Mouse (Mus musculus) embryonic facial prominence, embryonic 13.5 days (tissue): ENCODE data around the gene Rai1. TPM values are rescaled to one million over a fixed set of nuclear protein-coding genes. Genes with fewer than 3 reads are reported as not detected.
A peak's percentile ranks its signal among the peaks of the same experiment; 100 is the strongest.

Experiments used
- ATAC-seq: fragments of 200-750 bp; cut with Nextera tagmentation; 2 replicates; pipeline ENCODE4 v1.8.0; 2017; ENCODE audit warnings: low read depth; ENCODE audit not compliant: insufficient number of reproducible peaks, insufficient read depth, low FRiP score, low TSS enrichment
- H3K27ac ChIP-seq: fragments of 300-500 bp; sonication (generic); 2 replicates; pipeline ENCODE4 v1.5.1; 2015; ENCODE audit warnings: moderate library complexity, mild to moderate bottlenecking, inconsistent platforms
- H3K27me3 ChIP-seq: fragments of 300-500 bp; sonication (generic); 2 replicates; pipeline ENCODE4 v1.6.1; 2015; ENCODE audit warnings: mild to moderate bottlenecking, inconsistent platforms
- H3K36me3 ChIP-seq: fragments of 300-500 bp; sonication (generic); 2 replicates; pipeline ENCODE4 v1.6.1; 2015; ENCODE audit warnings: mild to moderate bottlenecking, inconsistent platforms
- H3K4me1 ChIP-seq: fragments of 300-500 bp; sonication (generic); 2 replicates; pipeline ENCODE4 v1.6.1; 2015; ENCODE audit warnings: inconsistent platforms
- H3K4me2 ChIP-seq: fragments of 300-500 bp; sonication (generic); 2 replicates; pipeline ENCODE4 v1.6.1; 2015; ENCODE audit warnings: moderate library complexity, mild to moderate bottlenecking, inconsistent platforms
- H3K4me3 ChIP-seq: fragments of 300-500 bp; sonication (generic); 2 replicates; pipeline ENCODE4 v1.5.1; 2015; ENCODE audit warnings: mild to moderate bottlenecking, inconsistent platforms
- H3K9ac ChIP-seq: fragments of 300-500 bp; sonication (generic); 2 replicates; pipeline ENCODE4 v1.6.1; 2015; ENCODE audit warnings: mild to moderate bottlenecking, inconsistent platforms
- H3K9me3 ChIP-seq: fragments of 300-500 bp; sonication (generic); 2 replicates; pipeline ENCODE4 v1.6.1; 2016; ENCODE audit warnings: inconsistent platforms
- WGBS: fragments of 180-500 bp; shearing (Covaris S2); methylation state at CpG from one replicate; pipeline ENCODE4 v1.1.7; 2015; ENCODE audit warnings: mixed read lengths; 5-methylcytosine and 5-hydroxymethylcytosine counted together
- polyA plus RNA-seq: library from polyadenylated mRNA; unstranded; fragments of >200 nt; fragmentation: Nextera tagmentation; extraction: Ambion mirVana; gene quantifications from 2 replicates; pipeline ENCODE4 v1.2.1, GENCODE M21; 2015

Gene Rai1
- polyA plus RNA-seq, 1 experiment from 2014 or later = 27.9 TPM

GRCm38 (mm10) chr11:60113624-60114023 lies 8.8 kb downstream of the Rai1 start:
- WGBS = 8% methylated on average over 4 of the region's 4 CpGs
- no peak for ATAC-seq
- H3K4me1 ChIP-seq = peaks cover 77% of the 10 kb centered on the region

GRCm38 (mm10) chr11:60114296-60115023 lies 9.6 kb downstream of the Rai1 start:
- H3K27ac ChIP-seq = peak overlapping the region; percentile 97
- ATAC-seq = peak; percentile 44; the same call in 1 of the 2 replicates
- WGBS = 3% methylated on average over 21 of the region's 21 CpGs
- H3K4me2 ChIP-seq = peak overlapping the region; percentile 84
- no peaks in the 10 kb centered on the region for H3K36me3 ChIP-seq
- H3K9me3 ChIP-seq = no peaks in the 10 kb centered on the region
- peak overlapping the region; percentile 72 for H3K9ac ChIP-seq
- peak overlapping the region; percentile 53 for H3K4me3 ChIP-seq
- no peaks in the 10 kb centered on the region for H3K27me3 ChIP-seq
- H3K4me1 ChIP-seq = peaks cover 71% of the 10 kb centered on the region

More at GRCm38 (mm10) chr11:60113624-60114023, 8.8 kb downstream of the Rai1 start:
- Histone ChIP-seq H3K9ac (peak overlapping the region; percentile 72), H3K27me3 (no peaks in the 10 kb centered on the region), H3K4me2 (peak overlapping the region; percentile 84), H3K9me3 (no peaks in the 10 kb centered on the region), H3K27ac (peak overlapping the region; percentile 97), H3K4me3 (peak overlapping the region; percentile 53), H3K36me3 (no peaks in the 10 kb centered on the region)

- Histone ChIP-seq H3K27ac (peak overlapping the region; percentile 97), H3K9ac (peak overlapping the region; percentile 72), H3K4me1 (peaks cover 71% of the 10 kb centered on the region), H3K4me3 (peak overlapping the region; percentile 53), H3K36me3 (no peaks in the 10 kb centered on the region), H3K9me3 (no peaks in the 10 kb centered on the region), H3K4me2 (peak overlapping the region; percentile 84), H3K27me3 (no peaks in the 10 kb centered on the region)
- WGBS = under 1% methylated on average over 43 of the region's 43 CpGs
- peak; percentile 92 for ATAC-seq
These were observed 10.3 kb downstream of the Rai1 start for GRCm38 (mm10) chr11:60115024-60115538.

- H3K4me1 ChIP-seq = peaks cover 73% of the 10 kb centered on the region
- ATAC-seq = no peak
- WGBS = 35% methylated on average over 6 of the region's 6 CpGs
- H3K27ac ChIP-seq = peak overlapping the region; percentile 97
- no peaks in the 10 kb centered on the region for H3K27me3 ChIP-seq
- no peaks in the 10 kb centered on the region for H3K36me3 ChIP-seq
- peak overlapping the region; percentile 53 for H3K4me3 ChIP-seq
- H3K9ac ChIP-seq = peak overlapping the region; percentile 72
- H3K4me2 ChIP-seq = peak overlapping the region; percentile 84
- no peaks in the 10 kb centered on the region for H3K9me3 ChIP-seq
These were observed 10.9 kb downstream of the Rai1 start for GRCm38 (mm10) chr11:60115638-60116276.

- H3K27ac ChIP-seq = no peak overlapping the region; the same call in 1 of the 2 replicates
- no peaks in the 10 kb centered on the region for H3K36me3 ChIP-seq
- H3K4me1 ChIP-seq = peaks cover 34% of the 10 kb centered on the region
- H3K4me2 ChIP-seq = no peak overlapping the region
- H3K9ac ChIP-seq = no peak overlapping the region; the same call in 1 of the 2 replicates
- no peak for ATAC-seq
- H3K4me3 ChIP-seq = no peak overlapping the region
- H3K27me3 ChIP-seq = no peaks in the 10 kb centered on the region
- H3K9me3 ChIP-seq = no peaks in the 10 kb centered on the region
- 92% methylated on average over 2 of the region's 2 CpGs for WGBS
These were observed 15.9 kb downstream of the Rai1 start for GRCm38 (mm10) chr11:60120586-60121262.

- no peaks in the 10 kb centered on the region for H3K9me3 ChIP-seq
- no peaks in the 10 kb centered on the region for H3K27me3 ChIP-seq
- no peak overlapping the region for H3K9ac ChIP-seq
- H3K4me3 ChIP-seq = no peak overlapping the region
- no peak overlapping the region for H3K27ac ChIP-seq
- no peaks in the 10 kb centered on the region for H3K36me3 ChIP-seq
- no peak for ATAC-seq
- H3K4me2 ChIP-seq = no peak overlapping the region
- peaks cover 47% of the 10 kb centered on the region for H3K4me1 ChIP-seq
These were observed 17.8 kb downstream of the Rai1 start for GRCm38 (mm10) chr11:60122611-60123010.

- Histone ChIP-seq H3K36me3 (no peaks in the 10 kb centered on the region), H3K4me1 (peaks cover 38% of the 10 kb centered on the region), H3K27ac (peak overlapping the region; percentile 69), H3K9me3 (no peaks in the 10 kb centered on the region), H3K4me3 (no peak overlapping the region), H3K9ac (peak overlapping the region; percentile 36; the same call in 1 of the 2 replicates), H3K4me2 (peak overlapping the region; percentile 23; the same call in 1 of the 2 replicates), H3K27me3 (no peaks in the 10 kb centered on the region)
- ATAC-seq = no peak
These were observed 22.2 kb downstream of the Rai1 start for GRCm38 (mm10) chr11:60127048-60127447.

GRCm38 (mm10) chr11:60127863-60128512 lies 23.2 kb downstream of the Rai1 start:
- H3K9ac ChIP-seq = peak overlapping the region; percentile 36; the same call in 1 of the 2 replicates
- no peaks in the 10 kb centered on the region for H3K9me3 ChIP-seq
- peak overlapping the region; percentile 69 for H3K27ac ChIP-seq
- ATAC-seq = no peak
- no peak overlapping the region for H3K4me3 ChIP-seq
- peaks cover 40% of the 10 kb centered on the region for H3K4me1 ChIP-seq
- 39% methylated on average over 4 of the region's 4 CpGs for WGBS
- no peaks in the 10 kb centered on the region for H3K27me3 ChIP-seq
- no peaks in the 10 kb centered on the region for H3K36me3 ChIP-seq
- peak overlapping the region; percentile 23 for H3K4me2 ChIP-seq

GRCm38 (mm10) chr11:60130516-60130915 lies 25.7 kb downstream of the Rai1 start:
- Histone ChIP-seq H3K4me2 (no peak overlapping the region), H3K4me3 (no peak overlapping the region), H3K27me3 (no peaks in the 10 kb centered on the region), H3K27ac (no peak overlapping the region), H3K9ac (no peak overlapping the region), H3K4me1 (peaks cover 50% of the 10 kb centered on the region), H3K9me3 (no peaks in the 10 kb centered on the region), H3K36me3 (no peaks in the 10 kb centered on the region)
- 69% methylated on average over 6 of the region's 6 CpGs for WGBS
- ATAC-seq = no peak

GRCm38 (mm10) chr11:60132061-60132460 lies 27.2 kb downstream of the Rai1 start:
- Histone ChIP-seq H3K4me3 (no peak overlapping the region), H3K4me1 (peaks cover 35% of the 10 kb centered on the region), H3K27me3 (no peaks in the 10 kb centered on the region), H3K9me3 (no peaks in the 10 kb centered on the region), H3K9ac (no peak overlapping the region), H3K27ac (no peak overlapping the region), H3K36me3 (no peaks in the 10 kb centered on the region), H3K4me2 (no peak overlapping the region)
- no peak for ATAC-seq
- 73% methylated on average over 1 of the region's 1 CpGs for WGBS

GRCm38 (mm10) chr11:60136491-60136890 lies 31.7 kb downstream of the Rai1 start:
- no peak for ATAC-seq
- H3K27me3 ChIP-seq = no peaks in the 10 kb centered on the region
- peaks cover 38% of the 10 kb centered on the region for H3K4me1 ChIP-seq
- H3K27ac ChIP-seq = no peak overlapping the region
- H3K9me3 ChIP-seq = no peaks in the 10 kb centered on the region
- no peak overlapping the region for H3K4me2 ChIP-seq
- WGBS = 85% methylated on average over 1 of the region's 1 CpGs
- H3K4me3 ChIP-seq = no peak overlapping the region
- H3K9ac ChIP-seq = no peak overlapping the region
- no peaks in the 10 kb centered on the region for H3K36me3 ChIP-seq
